Mouse (Mus musculus) forebrain, embryonic 15.5 days (tissue): ENCODE measurements at regions not wholly inside any gene's neighbourhood (a gene's known extent, or its start where the extent isn't known, plus 50 kb on each side); places are given as distances from the start of the nearest gene placed in this dataset.

ENCODE experiments used
- ATAC-seq: fragments of 200-750 bp; cut with Nextera tagmentation; replicated peaks from 2 replicates; pipeline ENCODE4 v1.8.0; 2017; ENCODE audit warnings: mild to moderate bottlenecking, moderate TSS enrichment, moderate library complexity
- H3K27ac ChIP-seq: fragments of 300-500 bp; sonication (generic); replicated peaks from 2 replicates; pipeline ENCODE4 v1.5.1; 2015; ENCODE audit warnings: mild to moderate bottlenecking, inconsistent platforms
- H3K27me3 ChIP-seq: fragments of 300-500 bp; sonication (generic); 2 replicates; pipeline ENCODE4 v1.6.1; 2015; ENCODE audit warnings: inconsistent platforms
- H3K36me3 ChIP-seq: fragments of 300-500 bp; sonication (generic); 2 replicates; pipeline ENCODE4 v1.6.1; 2015; ENCODE audit warnings: mild to moderate bottlenecking, inconsistent platforms
- H3K4me1 ChIP-seq: fragments of 300-500 bp; sonication (generic); 2 replicates; pipeline ENCODE4 v1.6.1; 2015; ENCODE audit warnings: inconsistent platforms
- H3K4me2 ChIP-seq: fragments of 300-500 bp; sonication (generic); replicated peaks from 2 replicates; pipeline ENCODE4 v1.6.1; 2015; ENCODE audit warnings: mild to moderate bottlenecking, inconsistent platforms
- H3K4me3 ChIP-seq: fragments of 300-500 bp; sonication (generic); 2 replicates; pipeline ENCODE4 v1.5.1; 2015; ENCODE audit warnings: mild to moderate bottlenecking, inconsistent platforms
- H3K9ac ChIP-seq: fragments of 300-500 bp; sonication (generic); replicated peaks from 2 replicates; pipeline ENCODE4 v1.6.1; 2015; ENCODE audit warnings: mild to moderate bottlenecking, inconsistent platforms
- H3K9me3 ChIP-seq: fragments of 300-500 bp; sonication (generic); 2 replicates; pipeline ENCODE4 v1.6.1; 2016; ENCODE audit warnings: inconsistent platforms
- WGBS: fragments of 180-500 bp; shearing (Covaris S2); methylation state at CpG from one replicate; pipeline ENCODE4 v1.1.7; 2015; ENCODE audit warnings: mixed read lengths; 5-methylcytosine and 5-hydroxymethylcytosine counted together

DNA sequence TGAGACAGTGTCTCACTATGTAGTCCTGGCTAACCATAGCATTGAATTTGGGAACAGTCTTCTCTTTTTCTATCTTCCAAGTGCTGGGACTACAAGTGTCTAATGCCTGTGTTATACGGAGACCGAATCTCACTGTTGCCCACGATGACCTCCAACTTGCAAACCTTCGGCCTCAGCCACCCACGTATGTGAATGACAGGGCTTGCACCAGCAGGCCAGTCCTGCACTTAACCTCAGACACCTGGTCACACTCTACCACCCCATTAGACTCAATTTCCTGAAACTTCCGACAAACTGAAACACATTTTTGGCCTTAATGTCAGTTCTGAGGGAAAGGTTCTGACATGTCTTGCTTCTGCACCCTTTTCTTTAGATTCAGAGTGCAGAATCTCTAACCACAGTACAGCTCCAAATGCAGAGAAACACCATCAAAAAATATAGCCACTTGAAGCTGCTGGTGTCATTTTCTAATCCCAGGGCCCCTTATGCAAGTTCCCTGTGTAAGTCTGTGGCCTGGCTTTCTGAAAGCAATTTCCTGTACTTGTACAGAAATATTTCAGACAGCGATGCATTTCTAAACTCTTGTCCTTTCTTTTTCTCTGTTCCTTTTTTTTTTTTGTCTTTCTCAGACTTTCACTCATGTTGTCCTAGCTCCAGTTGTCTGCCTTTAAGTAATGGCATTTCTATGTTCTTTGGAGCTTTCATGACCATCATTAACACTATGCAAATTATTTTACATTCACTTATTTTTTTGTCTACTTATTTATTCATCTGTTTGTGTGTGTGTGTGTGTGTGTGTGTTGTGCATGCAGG, 97.8 kb downstream of the Tmsb4x start:
- H3K4me1 ChIP-seq = no peaks in the 10 kb centered on the region
- no peak overlapping the region for H3K27ac ChIP-seq
- H3K9ac ChIP-seq = no peak overlapping the region
- H3K4me3 ChIP-seq = no peak overlapping the region
- no peaks in the 10 kb centered on the region for H3K36me3 ChIP-seq
- 86% methylated on average over 7 of the region's 7 CpGs for WGBS
- no peaks in the 10 kb centered on the region for H3K27me3 ChIP-seq
- H3K4me2 ChIP-seq = no peak overlapping the region
- H3K9me3 ChIP-seq = no peaks in the 10 kb centered on the region
- no peak for ATAC-seq

- Histone ChIP-seq H3K27ac (no peak overlapping the region), H3K4me3 (no peak overlapping the region), H3K27me3 (no peaks in the 10 kb centered on the region), H3K9me3 (no peaks in the 10 kb centered on the region), H3K36me3 (no peaks in the 10 kb centered on the region), H3K4me2 (no peak overlapping the region), H3K4me1 (peaks cover 7% of the 10 kb centered on the region; the same call in 1 of the 2 replicates), H3K9ac (no peak overlapping the region)
- 87% methylated on average over 6 of the region's 6 CpGs for WGBS
- no peak for ATAC-seq
Measured at GRCm38 (mm10) chrX:167108356-167108755, 100.8 kb downstream of the Tmsb4x start.

DNA sequence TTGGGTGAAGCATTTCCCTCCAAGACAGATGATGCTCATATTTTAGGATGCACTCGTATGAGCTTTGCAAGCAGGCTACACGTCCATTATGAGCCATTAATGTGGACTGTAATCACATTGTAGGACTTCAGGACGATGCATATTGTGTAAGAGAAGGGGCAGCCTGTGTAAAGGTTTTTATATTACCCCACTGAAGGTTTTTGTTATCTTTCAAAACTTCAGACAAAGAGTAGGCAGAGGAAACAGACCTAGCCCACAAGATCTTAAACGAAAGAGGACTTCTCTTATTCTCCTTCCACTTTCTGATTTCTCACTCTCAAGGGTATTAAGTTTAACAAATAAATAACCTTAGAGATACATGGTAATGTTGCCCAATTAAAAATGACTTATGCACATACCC, 101.6 kb downstream of the Tmsb4x start:
- no peak overlapping the region for H3K9ac ChIP-seq
- no peaks in the 10 kb centered on the region for H3K9me3 ChIP-seq
- H3K4me1 ChIP-seq = peaks cover 7% of the 10 kb centered on the region; the same call in 1 of the 2 replicates
- no peak overlapping the region for H3K4me2 ChIP-seq
- no peak overlapping the region for H3K27ac ChIP-seq
- no peaks in the 10 kb centered on the region for H3K27me3 ChIP-seq
- no peak for ATAC-seq
- H3K4me3 ChIP-seq = no peak overlapping the region
- 78% methylated on average over 4 of the region's 4 CpGs for WGBS
- no peaks in the 10 kb centered on the region for H3K36me3 ChIP-seq

GRCm38 (mm10) chrX:167105931-167106417, 103.1 kb downstream of the Tmsb4x start:
- peak; percentile 51; the same call in 1 of the 2 replicates for ATAC-seq
- peaks cover 7% of the 10 kb centered on the region; the same call in 1 of the 2 replicates for H3K4me1 ChIP-seq
- 28% methylated on average over 11 of the region's 11 CpGs for WGBS
- no peak overlapping the region for H3K9ac ChIP-seq
- H3K9me3 ChIP-seq = no peaks in the 10 kb centered on the region
- H3K27ac ChIP-seq = peak overlapping the region; percentile 15; the same call in 1 of the 2 replicates
- no peaks in the 10 kb centered on the region for H3K36me3 ChIP-seq
- H3K4me2 ChIP-seq = no peak overlapping the region
- H3K4me3 ChIP-seq = no peak overlapping the region
- no peaks in the 10 kb centered on the region for H3K27me3 ChIP-seq

DNA sequence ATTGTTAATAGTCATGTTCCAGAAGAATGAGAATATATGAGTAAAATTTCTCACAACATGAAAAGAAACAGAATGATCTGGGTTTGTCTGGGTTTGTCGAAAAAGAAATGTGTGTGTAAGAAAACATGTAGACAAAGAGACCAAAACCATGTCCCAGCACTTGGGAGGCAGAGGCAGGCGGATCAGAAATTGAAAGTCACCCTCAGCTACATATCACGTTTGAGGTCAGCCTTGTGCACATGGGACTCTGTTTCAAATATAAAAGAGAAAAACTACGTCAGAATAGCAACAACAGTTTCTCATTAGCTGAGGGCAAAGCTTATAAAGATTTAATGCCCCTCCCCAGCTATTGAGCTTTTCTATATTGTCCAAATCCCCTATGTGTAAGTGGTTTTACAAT, 103.8 kb downstream of the Tmsb4x start:
- WGBS = 47% methylated on average over 4 of the region's 4 CpGs
- H3K9me3 ChIP-seq = no peaks in the 10 kb centered on the region
- no peak overlapping the region for H3K4me3 ChIP-seq
- no peaks in the 10 kb centered on the region for H3K36me3 ChIP-seq
- peaks cover 7% of the 10 kb centered on the region; the same call in 1 of the 2 replicates for H3K4me1 ChIP-seq
- no peak for ATAC-seq
- H3K4me2 ChIP-seq = no peak overlapping the region
- H3K9ac ChIP-seq = no peak overlapping the region
- H3K27ac ChIP-seq = no peak overlapping the region
- no peaks in the 10 kb centered on the region for H3K27me3 ChIP-seq

DNA sequence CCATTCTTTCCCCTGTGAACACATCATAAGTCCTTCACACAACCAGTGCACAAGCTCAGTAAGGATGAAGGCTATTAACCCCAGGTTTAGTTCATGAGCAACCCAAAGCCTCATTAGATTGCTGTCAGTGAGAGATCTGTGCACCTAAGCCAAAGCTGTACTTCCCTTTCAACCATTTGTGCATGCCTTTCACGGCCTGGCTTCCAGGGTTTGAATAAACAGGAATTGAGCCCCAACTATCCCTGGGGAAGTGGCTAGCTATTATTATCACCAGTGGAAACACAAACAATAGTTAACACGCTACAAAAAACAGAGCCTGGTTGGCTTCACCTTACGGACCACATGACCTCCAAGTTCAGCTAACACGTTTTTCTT, 104.9 kb downstream of the Tmsb4x start:
- Histone ChIP-seq H3K4me1 (peaks cover 7% of the 10 kb centered on the region; the same call in 1 of the 2 replicates), H3K4me3 (no peak overlapping the region), H3K4me2 (no peak overlapping the region), H3K9ac (no peak overlapping the region), H3K36me3 (no peaks in the 10 kb centered on the region), H3K27ac (peak overlapping the region; percentile 50; the same call in 1 of the 2 replicates), H3K27me3 (no peaks in the 10 kb centered on the region), H3K9me3 (no peaks in the 10 kb centered on the region)
- 49% methylated on average over 4 of the region's 4 CpGs for WGBS
- ATAC-seq = no peak

GRCm38 (mm10) chrX:167103501-167104246, 105.4 kb downstream of the Tmsb4x start:
- H3K4me2 ChIP-seq = no peak overlapping the region
- H3K4me1 ChIP-seq = peaks cover 7% of the 10 kb centered on the region; the same call in 1 of the 2 replicates
- no peaks in the 10 kb centered on the region for H3K9me3 ChIP-seq
- peak; percentile 64; the same call in 1 of the 2 replicates for ATAC-seq
- no peaks in the 10 kb centered on the region for H3K27me3 ChIP-seq
- peak overlapping the region; percentile 50; the same call in 1 of the 2 replicates for H3K27ac ChIP-seq
- H3K36me3 ChIP-seq = no peaks in the 10 kb centered on the region
- no peak overlapping the region for H3K4me3 ChIP-seq
- WGBS = 30% methylated on average over 12 of the region's 12 CpGs
- no peak overlapping the region for H3K9ac ChIP-seq

- no peak for ATAC-seq
- H3K4me3 ChIP-seq = no peak overlapping the region
- 72% methylated on average over 2 of the region's 2 CpGs for WGBS
- H3K4me2 ChIP-seq = no peak overlapping the region
- H3K4me1 ChIP-seq = peaks cover 7% of the 10 kb centered on the region; the same call in 1 of the 2 replicates
- H3K9me3 ChIP-seq = no peaks in the 10 kb centered on the region
- H3K27ac ChIP-seq = no peak overlapping the region
- no peak overlapping the region for H3K9ac ChIP-seq
- H3K36me3 ChIP-seq = no peaks in the 10 kb centered on the region
- H3K27me3 ChIP-seq = no peaks in the 10 kb centered on the region
Measured at GRCm38 (mm10) chrX:167101929-167102328, 107.2 kb downstream of the Tmsb4x start.

- Histone ChIP-seq H3K4me1 (no peaks in the 10 kb centered on the region), H3K9ac (no peak overlapping the region), H3K4me3 (no peak overlapping the region), H3K36me3 (no peaks in the 10 kb centered on the region), H3K27ac (no peak overlapping the region), H3K9me3 (no peaks in the 10 kb centered on the region), H3K27me3 (no peaks in the 10 kb centered on the region), H3K4me2 (no peak overlapping the region)
- no peak for ATAC-seq
- 59% methylated on average over 6 of the region's 6 CpGs for WGBS
Measured at GRCm38 (mm10) chrX:167099411-167099810, 109.7 kb downstream of the Tmsb4x start.

DNA sequence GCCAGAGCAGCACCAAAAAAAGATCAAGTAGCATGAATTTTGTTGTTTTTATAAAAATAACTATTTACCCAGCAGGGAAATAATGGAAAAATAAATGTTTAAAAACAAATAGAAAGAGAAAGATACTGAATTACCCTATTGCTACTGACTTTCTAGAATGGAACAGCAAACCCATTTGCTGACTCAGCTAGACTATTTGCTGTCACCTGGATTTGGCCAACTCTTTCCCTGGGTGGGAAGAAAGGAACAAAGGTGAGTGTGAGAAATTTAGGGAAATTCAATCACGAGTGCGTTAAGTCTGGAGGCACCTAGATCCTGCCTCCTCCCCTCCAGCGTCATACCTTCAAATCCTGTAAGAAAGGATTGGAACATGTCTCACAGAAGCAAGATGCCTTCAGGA, 110.2 kb downstream of the Tmsb4x start:
- Histone ChIP-seq H3K9me3 (no peaks in the 10 kb centered on the region), H3K4me1 (no peaks in the 10 kb centered on the region), H3K27me3 (no peaks in the 10 kb centered on the region), H3K4me3 (no peak overlapping the region), H3K9ac (no peak overlapping the region), H3K36me3 (no peaks in the 10 kb centered on the region), H3K27ac (no peak overlapping the region), H3K4me2 (no peak overlapping the region)
- 89% methylated on average over 3 of the region's 3 CpGs for WGBS
- no peak for ATAC-seq

- H3K36me3 ChIP-seq = no peaks in the 10 kb centered on the region
- WGBS = 82% methylated on average over 1 of the region's 1 CpGs
Measured at GRCm38 (mm10) chrX:167091841-167092240, 117.3 kb downstream of the Tmsb4x start.

GRCm38 (mm10) chrX:167088930-167089329, 120.2 kb downstream of the Tmsb4x start:
- Histone ChIP-seq H3K27me3 (no peaks in the 10 kb centered on the region), H3K36me3 (no peaks in the 10 kb centered on the region), H3K4me2 (no peak overlapping the region), H3K4me1 (no peaks in the 10 kb centered on the region), H3K4me3 (no peak overlapping the region), H3K9ac (no peak overlapping the region), H3K27ac (no peak overlapping the region), H3K9me3 (no peaks in the 10 kb centered on the region)
- WGBS = 82% methylated on average over 3 of the region's 3 CpGs
- no peak for ATAC-seq

More at GRCm38 (mm10) chrX:167091841-167092240, 117.3 kb downstream of the Tmsb4x start:
- no peaks in the 10 kb centered on the region for H3K9me3 ChIP-seq
- H3K4me3 ChIP-seq = no peak overlapping the region
- ATAC-seq = no peak
- no peak overlapping the region for H3K27ac ChIP-seq
- H3K9ac ChIP-seq = no peak overlapping the region
- H3K4me2 ChIP-seq = no peak overlapping the region
- H3K4me1 ChIP-seq = no peaks in the 10 kb centered on the region
- no peaks in the 10 kb centered on the region for H3K27me3 ChIP-seq
